Mouse (Mus musculus) thymus, postnatal 36 days (tissue): ENCODE measurements around the gene Olfr887.

Experiments
- DNase-seq, 2 experiments: peaks; one replicate each; pipeline ENCODE4 v3.0.0; 2022; ENCODE audit warnings: mixed read lengths in 2 of 2

The Olfr887 gene

DNA sequence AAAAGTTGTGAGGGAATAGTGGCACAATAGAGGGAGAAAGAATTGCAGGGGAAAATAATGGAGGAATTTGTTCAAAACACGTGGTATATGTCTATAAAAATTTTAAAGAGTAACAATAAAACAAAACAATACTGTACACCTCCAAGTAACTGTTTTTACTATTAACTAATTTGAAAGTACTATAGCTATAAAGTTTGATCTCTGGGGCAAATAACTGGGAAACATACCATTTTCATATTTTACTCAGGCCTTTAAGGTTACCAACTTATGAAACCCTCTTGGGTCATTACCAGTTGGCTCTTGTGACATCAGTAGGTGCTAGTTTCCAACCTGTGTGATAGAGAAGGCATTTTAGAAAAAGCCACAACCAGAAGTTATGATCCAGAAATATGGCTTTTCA, at the start of gene Olfr887:
Gene Olfr887 (plus strand): TSS at position 301 of the 400 bp plus-strand sequence.
- DNase-seq: no peak

DNA sequence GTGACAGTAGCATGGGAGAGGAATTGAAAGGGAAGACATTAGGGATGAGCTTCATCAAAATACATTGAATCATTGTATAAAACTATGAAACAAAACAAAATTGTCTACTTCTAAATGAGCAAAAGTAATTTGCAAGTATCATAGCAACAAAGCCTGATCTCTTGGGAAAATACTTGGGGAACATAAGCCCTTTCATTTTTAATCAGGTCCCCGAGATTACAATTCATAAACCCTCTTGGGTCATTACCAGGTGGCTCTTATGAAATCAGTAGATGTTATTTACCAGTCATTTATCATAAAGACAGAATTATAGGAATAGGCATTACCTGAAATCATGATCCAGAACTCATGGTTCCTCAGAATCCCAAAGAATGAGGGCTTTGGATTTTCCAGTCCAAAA, 37.6 kb upstream of the Olfr887 start, which contains the start of gene Olfr884:
Gene Olfr884 (plus strand): TSS at position 301 of the 400 bp plus-strand sequence.
- DNase-seq: no peak

DNA sequence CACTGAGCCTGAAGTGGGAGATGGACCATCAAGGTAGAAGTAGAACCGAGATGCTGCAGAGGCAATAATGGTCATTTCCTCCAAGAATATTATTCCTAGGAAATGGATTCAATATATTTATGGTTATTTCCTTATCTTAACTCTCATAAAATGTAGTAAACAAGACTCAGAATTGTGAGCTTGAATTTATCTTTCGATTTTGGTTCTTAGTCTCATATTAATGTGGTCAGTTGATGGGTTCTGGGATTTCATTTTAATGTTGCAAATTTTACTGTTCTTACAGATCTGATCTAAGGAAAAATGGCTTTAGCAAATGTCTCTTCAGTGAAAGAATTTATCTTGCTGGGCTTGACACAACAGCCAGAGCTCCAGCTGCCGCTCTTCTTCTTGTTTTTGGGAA, 22.9 kb upstream of the Olfr887 start, which contains the start of gene Olfr885:
Gene Olfr885 (plus strand): TSS at position 301 of the 400 bp plus-strand sequence.
- DNase-seq: no peak

GRCm38 (mm10) chr9:38107828-38108227, 24.0 kb downstream of the Olfr887 start, which contains the start of gene Olfr888:
Gene Olfr888, plus strand, starts transcription at chr9:38108128.
- no peak for DNase-seq

GRCm38 (mm10) chr9:38114898-38115297, 31.0 kb downstream of the Olfr887 start, which contains the start of gene Olfr889:
Gene Olfr889, plus strand, starts transcription at chr9:38115198.
- no peak for DNase-seq
